Comparison of ENCODE assay signal across 23 mouse cellular contexts in the genomic region with DNA sequence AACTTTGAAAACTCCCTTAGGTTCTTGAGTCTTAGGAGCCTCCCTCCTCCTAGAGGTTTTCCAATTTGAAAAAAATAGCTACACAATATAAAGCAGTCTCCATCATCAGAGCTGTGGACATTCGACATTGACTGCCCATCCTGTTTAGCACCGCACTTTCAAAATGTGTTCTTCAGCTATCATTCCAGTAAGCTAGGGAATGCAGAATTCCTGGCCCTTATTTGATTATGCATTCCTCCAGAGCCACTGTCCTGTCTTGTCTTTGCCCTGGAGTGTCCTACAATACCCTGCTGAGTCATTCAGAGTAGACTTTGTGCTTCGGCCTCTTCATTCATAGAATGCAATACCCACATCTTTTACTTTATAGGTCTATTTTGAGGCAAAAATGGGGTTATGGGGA.
DNase-seq lines count a peak whose midpoint lies in the region; ATAC-seq lines count a peak whose summit lies in the region.
"Had no signal": no experiment of that assay in that cellular context is flagged by ENCODE, and none has a peak within 500 bp of the region (broad histone marks: within the 10 kb centered on the region; RNA-seq: fewer than 3 reads in every experiment).

No protein-coding gene starts in this region.

- no peak overlapping the region for H3K4me3 ChIP-seq in midbrain, embryonic 11.5 days (ENCODE audit: low read depth, low read length)
- no peak overlapping the region for H3K4me3 ChIP-seq in midbrain, embryonic 14.5 days (replicated peaks; ENCODE audit: low read depth, low read length)

- H3K4me2 ChIP-seq in midbrain, embryonic 11.5 days, result no peak overlapping the region
- no peak overlapping the region for H3K4me2 ChIP-seq in midbrain, embryonic 14.5 days (ENCODE audit: low read length)

- no peaks in the 10 kb centered on the region for H3K9me3 ChIP-seq in midbrain, embryonic 11.5 days (ENCODE audit: control insufficient read depth, low read length)
- H3K9me3 ChIP-seq in midbrain, embryonic 14.5 days (ENCODE audit: control insufficient read depth, low read length), result no peaks in the 10 kb centered on the region
- H3K9me3 ChIP-seq: G1E had no signal

- H3K36me3 ChIP-seq in midbrain, embryonic 11.5 days (ENCODE audit: control insufficient read depth, insufficient read depth, low read length), result no peaks in the 10 kb centered on the region
- H3K36me3 ChIP-seq in midbrain, embryonic 14.5 days (ENCODE audit: control insufficient read depth, insufficient read depth, low read length), result no peaks in the 10 kb centered on the region
- H3K36me3 ChIP-seq: G1E had no signal

- H3K27me3 ChIP-seq in midbrain, embryonic 11.5 days (ENCODE audit: control insufficient read depth, insufficient read depth, low read length), result no peaks in the 10 kb centered on the region
- no peaks in the 10 kb centered on the region for H3K27me3 ChIP-seq in midbrain, embryonic 14.5 days (ENCODE audit: control insufficient read depth, insufficient read depth, low read length)
- H3K27me3 ChIP-seq: CH12.LX, Patski had no signal

- ATAC-seq in midbrain, embryonic 11.5 days (ENCODE audit: low FRiP score), result no peak
- no peak for ATAC-seq in midbrain, embryonic 14.5 days (ENCODE audit: low FRiP score, low TSS enrichment)
- ATAC-seq: activated CD4-positive, CD25-positive, alpha-beta regulatory T cell, adult 4 months; CD4-positive, CD25-positive, alpha-beta regulatory T cell, adult 4 months; Patski had no signal

- 90% methylated on average over 3 of the region's 3 CpGs for WGBS in midbrain, embryonic 11.5 days
- 83% methylated on average over 3 of the region's 3 CpGs for whole genome bisulfite sequencing in midbrain, embryonic 14.5 days

- intact Hi-C loops in left cerebral cortex, postnatal 14 days (cut with DNase I), result no loop called here

- peak; percentile 60 for DNase-seq in midbrain, embryonic 11.5 days (ENCODE audit: low spot score, missing footprints)
- DNase-seq in midbrain, embryonic 14.5 days, result no peak
- DNase-seq in 3T3-L1 (ENCODE audit: low read depth, low spot score), result peak; percentile 59
- peak; percentile 45 for DNase-seq in Muller cell, postnatal 12 days (ENCODE audit: inconsistent ontology term)
- no peak for DNase-seq in lung, postnatal 25 days (ENCODE audit: low spot score)
- no peak for DNase-seq in left cerebral cortex, postnatal 14 days (ENCODE audit: low spot score in 2 of 2)
- DNase-seq: adrenal gland, adult 2 months; adrenal gland, adult 8-10 months; adrenal gland, postnatal 10 days; adrenal gland, postnatal 14 days; adrenal gland, postnatal 25 days; adrenal gland, postnatal 36 days; B cell, adult 2 months; cerebellum, adult 11 months; cerebellum, adult 11-12 months; cerebellum, adult 18-20 months; cerebellum, adult 2 months; cerebellum, adult 8-10 months had no signal

- no peaks in the 10 kb centered on the region for H3K4me1 ChIP-seq in midbrain, embryonic 11.5 days (ENCODE audit: control insufficient read depth, insufficient read depth, low read length)
- no peaks in the 10 kb centered on the region for H3K4me1 ChIP-seq in midbrain, embryonic 14.5 days (ENCODE audit: control insufficient read depth, insufficient read depth, low read length)

- no peak overlapping the region for H3K9ac ChIP-seq in midbrain, embryonic 11.5 days (ENCODE audit: low read length)
- H3K9ac ChIP-seq in midbrain, embryonic 14.5 days (replicated peaks; ENCODE audit: low read length), result no peak overlapping the region

- no peak overlapping the region for H3K27ac ChIP-seq in midbrain, embryonic 11.5 days (ENCODE audit: low read depth, low read length)
- no peak overlapping the region for H3K27ac ChIP-seq in midbrain, embryonic 14.5 days (replicated peaks; ENCODE audit: low read depth, low read length)

Comparison
In these comparisons a context has a peak if more than half of its experiments do, and no peak if none do; other contexts are left out.
1. DNase-seq: peak in midbrain, embryonic 11.5 days (single experiment), 3T3-L1 (single experiment) and Muller cell, postnatal 12 days (single experiment); none in midbrain, embryonic 14.5 days (single experiment), lung, postnatal 25 days (single experiment) and left cerebral cortex, postnatal 14 days (0 of 2).